Mouse (Mus musculus) cerebellum, postnatal 10 days (tissue): Measurements from ENCODE around the gene Ccdc186.
A peak's percentile ranks its signal among the peaks of the same experiment; 100 is the strongest.

Source experiments
- DNase-seq, 2 experiments: peaks; one replicate each; pipeline ENCODE4 v3.0.0; 2021; ENCODE audit warnings: mixed read lengths in 2 of 2

The Ccdc186 gene

DNA sequence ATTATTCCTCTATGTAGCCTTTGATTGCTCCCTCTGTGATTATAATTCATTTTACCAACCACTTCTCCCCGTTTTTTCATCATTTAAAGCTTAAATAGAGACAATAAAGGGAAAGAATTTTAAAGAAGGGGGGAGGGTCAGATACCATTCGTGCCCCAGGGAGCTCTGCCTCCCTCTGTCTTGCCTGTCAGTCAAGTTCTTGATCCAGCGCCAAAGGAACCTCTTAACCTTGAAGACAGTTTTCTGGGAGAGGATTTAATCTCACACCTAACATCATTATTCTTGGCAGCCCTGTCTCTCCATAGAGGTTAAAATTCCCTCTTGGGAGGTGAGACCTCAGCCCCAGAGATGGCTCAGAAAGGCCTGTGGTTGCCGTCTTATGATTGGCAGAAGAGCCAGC is 71.3 kb downstream of the Ccdc186 start:
- DNase-seq: no peak

DNA sequence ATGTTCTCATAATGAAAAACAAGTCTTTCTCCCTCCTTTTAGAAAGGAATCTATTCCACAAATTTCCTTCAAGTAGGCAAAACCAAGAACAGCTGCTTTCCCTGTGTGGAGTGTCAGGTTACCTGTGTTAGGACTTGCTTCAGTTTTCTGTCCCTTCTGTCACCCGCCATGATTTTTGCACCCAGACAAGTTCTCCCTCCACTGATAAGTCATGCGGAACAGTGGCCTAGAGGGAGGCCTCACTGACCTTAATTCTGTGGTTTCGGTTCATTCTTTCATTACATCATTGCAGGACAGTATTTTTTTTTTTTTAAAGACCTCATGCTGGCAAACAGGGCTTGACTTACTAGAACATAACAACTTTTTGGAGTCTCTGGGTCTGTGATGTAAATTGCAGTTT is 72.6 kb downstream of the Ccdc186 start:
- DNase-seq: no peak

GRCm38 (mm10) chr19:56747878-56748277 is 74.1 kb downstream of the Ccdc186 start:
- no peak for DNase-seq

GRCm38 (mm10) chr19:56746618-56747017 is 75.4 kb downstream of the Ccdc186 start:
- no peak for DNase-seq

GRCm38 (mm10) chr19:56745528-56745927 is 76.5 kb downstream of the Ccdc186 start:
- no peak for DNase-seq

- peak; percentile 51 to 57 for DNase-seq
Measured at GRCm38 (mm10) chr19:56745061-56745460, 76.9 kb downstream of the Ccdc186 start.
